Mouse (Mus musculus) megakaryocyte progenitor cell, adult 5-6 weeks (primary cell): ENCODE measurements around the gene Myo6. TPM values are rescaled to one million over a fixed set of nuclear protein-coding genes. Genes with fewer than 3 reads are reported as not detected.
A peak's percentile ranks its signal among the peaks of the same experiment; 100 is the strongest.

Experiments used
- ATAC-seq: replicated peaks from 2 replicates; pipeline ENCODE4 v1.8.0; 2016; ENCODE audit warnings: mild to moderate bottlenecking, moderate TSS enrichment, inconsistent platforms; ENCODE audit not compliant: poor library complexity
- total RNA-seq, 2 experiments: library from RNA; stranded (forward) in 1 of 2; stranded (reverse) in 1 of 2; fragments of 157-497, 149-512 nt in 1 of 2; fragments of 200-1000 nt in 1 of 2; gene quantifications; 2 replicates each; pipeline versions ENCODE4 v1.2.3 to v1.2.4; 2015 to 2017

Gene Myo6
- 0.20 and 0.32 TPM in 2 replicates for total RNA-seq (2015)
- total RNA-seq (2017) = 2.3 and 2.7 TPM in 2 replicates

DNA sequence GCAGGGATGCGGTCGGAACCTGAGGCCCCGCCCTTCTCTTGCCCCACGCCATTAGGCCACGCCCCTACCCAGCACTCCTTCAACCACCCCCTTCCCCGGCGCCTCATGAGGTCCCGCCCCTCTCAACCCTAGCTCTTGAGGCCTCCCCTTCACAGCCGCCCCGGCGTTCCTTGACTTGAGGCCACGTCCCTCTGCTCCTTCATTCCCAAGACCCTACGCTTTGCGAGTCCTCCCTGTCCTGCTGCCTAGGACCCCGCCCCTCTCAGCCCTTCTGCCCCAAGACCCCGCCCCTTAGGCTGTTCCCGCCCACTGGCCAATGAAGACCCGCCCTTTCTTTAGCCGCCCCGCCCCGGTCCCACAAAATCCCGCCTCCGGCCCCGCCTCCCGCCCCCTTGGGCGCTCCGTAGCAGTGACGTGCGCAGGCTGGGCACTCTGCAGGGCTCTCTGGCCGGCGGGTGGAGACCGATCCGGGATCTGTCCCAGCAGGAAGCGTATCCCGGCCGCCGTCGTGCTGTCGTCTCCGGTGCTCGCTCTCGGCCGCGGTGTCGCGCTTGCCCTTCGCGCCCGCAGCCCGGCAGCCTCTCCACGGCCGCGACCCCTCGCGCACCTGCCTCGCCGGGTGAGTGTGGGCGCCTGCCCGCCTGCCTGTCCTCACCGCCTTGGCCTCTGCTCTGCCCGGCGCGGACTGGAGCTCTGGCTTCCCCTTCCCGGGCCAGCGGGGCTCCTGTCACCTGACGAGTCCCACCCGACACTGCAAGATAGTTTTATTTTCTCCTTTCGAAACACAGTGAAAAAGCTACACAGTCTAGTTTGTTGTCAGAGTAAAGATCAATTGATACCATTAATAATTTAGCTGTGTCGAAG, at the start of gene Myo6:
Gene Myo6, plus strand, starts transcription at position 421 of the 864 bp plus-strand sequence.
- peak; percentile 88 for ATAC-seq

DNA sequence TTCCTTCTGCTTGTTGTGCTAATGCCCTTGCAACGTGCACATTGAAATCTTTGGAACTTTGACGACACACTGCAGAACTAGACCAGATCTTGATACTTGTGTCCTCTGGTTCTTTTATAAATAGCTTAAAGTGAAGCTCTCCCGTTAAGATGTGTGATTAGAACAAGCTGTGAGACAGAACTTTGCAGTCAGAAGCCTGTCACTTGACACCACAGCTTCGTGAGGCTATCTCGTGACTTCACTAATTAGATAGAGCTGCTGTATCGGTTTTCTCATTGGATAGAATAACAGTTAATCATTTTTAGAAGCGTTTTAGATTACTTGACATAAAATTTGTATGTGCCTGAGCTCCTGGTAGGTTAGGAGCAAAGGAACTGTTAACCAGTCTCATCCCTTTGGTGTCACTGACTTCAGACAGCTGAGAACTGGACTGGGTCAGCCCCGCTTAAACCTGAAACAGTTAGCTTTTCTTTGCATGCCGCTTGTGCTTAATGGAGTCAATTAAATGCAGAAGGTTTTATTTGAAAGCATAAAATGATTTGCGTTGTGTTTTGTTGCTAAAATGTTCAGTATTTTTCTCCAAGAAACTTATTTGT, 18.7 kb upstream of the Myo6 start:
- ATAC-seq = no peak

- ATAC-seq = peak; percentile 69
Observed at GRCm38 (mm10) chr9:80149594-80149993, 15.2 kb upstream of the Myo6 start.

- ATAC-seq = no peak
Observed at GRCm38 (mm10) chr9:80155277-80155676, 9.6 kb upstream of the Myo6 start.

- ATAC-seq = peak; percentile 63; the same call in 1 of the 2 replicates
Observed at GRCm38 (mm10) chr9:80156780-80157179, 8.1 kb upstream of the Myo6 start.

- ATAC-seq = no peak
Observed at GRCm38 (mm10) chr9:80157840-80158465, 6.9 kb upstream of the Myo6 start.

DNA sequence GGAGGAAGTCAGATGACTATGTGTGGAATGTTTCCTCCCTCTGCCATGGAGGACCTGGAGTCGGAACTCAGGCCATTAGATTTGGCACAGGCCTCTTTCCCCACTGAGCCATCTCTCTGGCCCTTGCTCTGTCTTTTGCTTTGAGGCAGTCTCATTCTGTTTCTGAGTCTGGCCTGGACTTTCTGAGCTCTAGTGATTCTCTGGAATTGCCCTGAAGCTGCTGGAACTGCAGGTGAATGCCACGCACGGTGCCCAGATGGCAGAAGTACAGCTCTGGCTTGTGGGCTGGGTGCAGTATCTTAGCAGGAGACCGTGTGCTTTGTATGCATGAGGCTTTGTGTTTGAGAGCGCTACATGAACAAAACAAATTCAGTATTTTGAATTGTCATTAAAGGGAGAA, 5.9 kb upstream of the Myo6 start:
- ATAC-seq = no peak

GRCm38 (mm10) chr9:80161451-80161850, 3.4 kb upstream of the Myo6 start:
- ATAC-seq = no peak

DNA sequence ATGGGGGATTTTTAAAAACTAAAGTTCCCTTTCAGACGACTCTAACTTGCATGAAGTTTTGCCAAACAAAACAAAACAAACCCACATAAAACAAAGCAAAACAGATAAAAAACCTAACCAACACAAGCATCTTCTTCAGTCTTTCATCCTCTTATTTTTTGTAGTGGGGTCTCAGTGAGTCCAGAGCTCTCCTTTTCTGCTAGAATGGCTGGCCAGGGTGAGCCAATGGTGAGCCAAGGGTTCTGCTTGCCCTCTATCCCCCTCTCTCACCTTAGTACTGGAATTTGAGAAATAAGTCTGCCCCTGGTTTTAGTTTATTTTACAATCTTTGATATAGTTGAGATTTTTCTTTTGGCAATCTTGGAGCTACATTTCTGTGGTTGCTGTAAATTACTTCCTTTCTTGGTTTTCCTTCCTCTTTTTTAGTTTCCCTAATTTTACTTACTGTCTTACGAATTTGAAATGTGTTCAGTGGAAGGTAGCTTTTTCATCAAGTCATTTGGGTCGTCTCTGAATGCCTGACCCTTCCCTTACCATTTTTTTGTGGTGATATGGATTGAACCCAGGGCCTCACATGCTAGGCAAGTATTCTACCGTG, 1.6 kb upstream of the Myo6 start:
- peak; percentile 23; the same call in 1 of the 2 replicates for ATAC-seq

- peak; percentile 24 for ATAC-seq
Observed at GRCm38 (mm10) chr9:80164191-80164590, 640 bp upstream of the Myo6 start.

DNA sequence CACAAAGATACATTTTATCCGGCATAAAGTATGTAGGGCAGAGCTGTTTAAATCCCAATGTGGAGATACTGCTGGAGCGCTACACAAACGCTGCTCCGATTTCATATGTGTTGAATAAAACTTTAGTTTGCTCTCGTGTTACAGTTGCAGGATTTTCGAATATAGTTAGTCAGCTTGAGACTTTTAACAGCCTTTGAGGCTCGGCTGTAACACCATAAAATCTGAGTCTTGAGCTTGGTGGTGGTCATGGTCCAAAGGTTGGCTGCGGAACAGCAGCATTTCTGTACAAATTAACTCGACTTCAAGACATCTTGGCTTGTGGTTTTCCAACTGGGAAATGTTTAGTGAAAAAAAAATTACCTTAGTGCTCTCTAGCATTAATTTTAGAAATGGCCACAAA, 859 bp downstream of the Myo6 start:
- no peak for ATAC-seq

GRCm38 (mm10) chr9:80166425-80166824, 1.6 kb downstream of the Myo6 start:
- no peak for ATAC-seq

DNA sequence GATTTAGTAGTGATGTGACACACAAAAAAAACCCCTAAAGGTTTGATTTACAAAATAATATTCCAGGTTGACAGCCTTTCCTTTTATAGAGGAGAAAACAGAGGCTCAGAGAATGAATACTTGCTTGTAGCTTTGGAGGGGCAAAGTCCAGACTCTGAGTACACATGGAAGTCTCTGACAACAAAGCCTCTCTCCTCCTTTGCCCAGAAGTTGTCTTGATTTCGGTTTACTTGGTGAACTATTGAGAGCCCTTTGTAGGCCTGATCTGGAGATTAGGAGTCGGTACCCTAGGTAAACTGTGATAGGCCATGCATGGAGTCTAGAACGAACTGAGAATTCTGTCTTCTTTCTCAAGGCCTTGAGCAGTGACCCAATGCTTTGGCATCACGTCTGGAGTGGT, 2.3 kb downstream of the Myo6 start:
- ATAC-seq = no peak

DNA sequence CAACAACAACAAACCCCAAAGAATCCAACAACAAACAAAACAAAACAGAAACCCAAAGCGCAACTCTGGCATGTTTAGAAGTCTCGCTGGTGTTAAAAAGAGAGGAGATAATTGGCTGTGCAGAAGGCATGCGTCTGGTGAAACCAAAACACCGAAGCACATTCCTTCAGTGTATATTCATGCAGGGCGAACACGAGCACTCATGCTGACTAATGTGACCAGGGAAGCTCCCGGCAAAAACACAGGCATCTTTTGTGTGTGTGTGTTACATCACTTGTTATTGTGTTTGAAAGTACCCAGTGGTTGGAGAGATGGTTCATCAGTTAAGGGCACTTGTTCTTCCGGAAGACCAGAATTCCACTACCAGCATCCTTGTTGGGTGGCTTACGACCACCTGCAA, 4.7 kb downstream of the Myo6 start:
- ATAC-seq = no peak

GRCm38 (mm10) chr9:80171241-80171640, 6.4 kb downstream of the Myo6 start:
- no peak for ATAC-seq

DNA sequence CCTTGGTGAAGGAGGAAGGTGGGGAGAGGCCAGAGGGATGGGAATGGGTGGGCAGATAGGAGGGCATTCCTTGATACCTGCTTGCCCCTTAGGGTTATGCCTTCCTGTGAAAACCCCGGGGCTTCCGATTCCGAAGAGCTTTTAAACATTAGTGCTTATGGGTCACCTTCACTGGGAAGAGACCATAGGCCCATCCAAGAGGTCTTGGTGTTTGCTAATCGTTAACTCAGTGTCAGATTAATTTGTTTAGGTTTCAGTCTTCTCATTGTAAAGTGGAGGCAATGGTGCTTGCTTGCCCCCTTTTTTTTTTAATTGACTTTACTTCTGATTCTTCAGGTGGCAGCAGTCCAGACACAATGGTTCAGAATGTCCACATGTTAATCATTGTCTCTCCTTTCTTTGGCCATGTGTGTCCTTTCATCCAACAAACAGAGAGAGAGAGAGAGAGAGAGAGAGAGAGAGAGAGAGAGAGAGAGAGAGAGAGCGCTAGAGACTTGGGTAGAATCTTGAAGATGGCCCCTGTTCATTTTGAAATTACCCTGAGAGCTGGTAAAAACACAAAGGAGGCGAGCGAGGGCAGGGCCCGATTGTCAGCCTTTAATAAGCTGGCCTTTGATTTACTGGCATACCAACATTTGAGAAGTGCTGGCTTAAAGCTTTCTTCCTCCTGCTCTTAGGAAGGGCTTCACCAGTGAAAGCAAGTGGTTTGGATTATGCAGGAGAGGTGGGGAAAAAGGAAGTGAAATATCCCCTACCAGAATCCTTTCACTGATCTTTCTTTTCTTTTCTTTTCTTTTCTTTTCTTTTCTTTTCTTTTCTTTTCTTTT, 7.8 kb downstream of the Myo6 start:
- ATAC-seq = no peak

DNA sequence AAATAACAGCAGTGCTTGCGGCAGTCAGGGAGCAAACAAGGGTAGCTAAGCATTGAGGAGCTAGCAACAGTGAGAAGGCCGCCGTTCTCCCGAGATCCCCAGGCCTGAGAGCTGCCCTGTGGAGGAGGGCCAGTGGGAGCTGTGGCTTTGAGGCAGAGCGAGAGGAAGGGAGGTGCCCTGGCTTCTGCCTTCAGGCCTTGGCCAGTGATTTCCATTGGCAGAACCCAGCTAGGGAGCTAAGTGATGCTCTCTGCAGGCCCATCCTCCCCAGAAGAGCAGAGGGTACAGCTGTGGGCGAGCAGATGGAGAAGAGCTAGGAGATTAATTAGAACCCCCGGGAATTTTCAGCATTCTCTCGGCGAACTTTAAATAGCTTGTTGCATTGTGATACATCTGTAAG, 8.8 kb downstream of the Myo6 start:
- ATAC-seq = no peak

GRCm38 (mm10) chr9:80176696-80177478, 12.1 kb downstream of the Myo6 start:
- no peak for ATAC-seq

DNA sequence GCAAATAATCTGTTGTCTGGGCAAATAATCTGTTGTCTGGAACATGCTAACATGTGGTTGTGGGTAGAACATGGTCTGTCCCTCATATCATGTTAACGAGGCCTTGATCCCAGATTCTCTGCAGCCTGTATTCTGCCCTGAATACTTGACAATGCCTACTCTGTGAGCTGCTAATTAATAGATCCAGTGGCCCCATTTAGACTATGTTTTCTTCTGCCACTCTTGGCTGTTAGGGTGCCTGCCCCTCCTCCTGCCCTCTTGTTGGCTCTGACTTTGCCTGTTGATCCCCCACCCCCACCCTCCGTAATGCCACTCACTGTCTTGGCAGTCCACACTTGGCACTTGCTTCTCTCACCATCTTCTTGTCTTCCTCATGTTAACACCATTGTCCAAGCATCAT, 13.8 kb downstream of the Myo6 start:
- no peak for ATAC-seq

- no peak for ATAC-seq
Observed at GRCm38 (mm10) chr9:80179688-80180087, 14.9 kb downstream of the Myo6 start.
